Mouse (Mus musculus) limb, embryonic 14.5 days (tissue): ENCODE results near the gene Cfhr2. TPM values are rescaled to one million over a fixed set of nuclear protein-coding genes. Genes with fewer than 3 reads are reported as not detected.
"Not testable (repeated sequence)": the region's sequence is repeated elsewhere in the genome, so short reads cannot be mapped to it uniquely, and the experiment has no call there.

Experiments
- ATAC-seq: fragments of 200-750 bp; cut with Nextera tagmentation; 2 replicates; pipeline ENCODE4 v1.8.0; 2017; ENCODE audit warnings: low read depth, moderate number of reproducible peaks, moderate TSS enrichment; ENCODE audit not compliant: low FRiP score
- DNase-seq: peaks from one replicate; pipeline ENCODE4 v3.0.0-alpha.2; 2015; ENCODE audit warnings: low spot score
- H3K27ac ChIP-seq: fragments of 300-500 bp; sonication (generic); replicated peaks from 2 replicates; pipeline ENCODE4 v1.5.1; 2014; ENCODE audit warnings: low read depth, mild to moderate bottlenecking, low read length, moderate library complexity, mixed read lengths
- H3K27me3 ChIP-seq: fragments of 300-500 bp; sonication (generic); 2 replicates; pipeline ENCODE4 v1.6.1; 2014; ENCODE audit warnings: low read length, mixed read lengths; ENCODE audit not compliant: control insufficient read depth, insufficient read depth
- H3K36me3 ChIP-seq: fragments of 300-500 bp; sonication (generic); 2 replicates; pipeline ENCODE4 v1.6.1; 2014; ENCODE audit warnings: mild to moderate bottlenecking, low read length, moderate library complexity, mixed read lengths; ENCODE audit not compliant: control insufficient read depth, insufficient read depth
- H3K4me1 ChIP-seq: fragments of 300-500 bp; sonication (generic); 2 replicates; pipeline ENCODE4 v1.6.1; 2014; ENCODE audit warnings: antibody characterized with exemption, low read length, mixed read lengths; ENCODE audit not compliant: control insufficient read depth, insufficient read depth
- H3K4me2 ChIP-seq: fragments of 300-500 bp; sonication (generic); replicated peaks from 2 replicates; pipeline ENCODE4 v1.6.1; 2014; ENCODE audit warnings: low read depth, mild to moderate bottlenecking, low read length, moderate library complexity; ENCODE audit not compliant: severe bottlenecking
- H3K4me3 ChIP-seq: fragments of 300-500 bp; sonication (generic); replicated peaks from 2 replicates; pipeline ENCODE4 v1.5.1; 2014; ENCODE audit warnings: low read length
- H3K9ac ChIP-seq: fragments of 300-500 bp; sonication (generic); 2 replicates; pipeline ENCODE4 v1.6.1; 2014; ENCODE audit warnings: mild to moderate bottlenecking, low read depth, low read length, moderate library complexity; ENCODE audit not compliant: severe bottlenecking
- H3K9me3 ChIP-seq: fragments of 300-500 bp; sonication (generic); 2 replicates; pipeline ENCODE4 v1.6.1; 2016; ENCODE audit warnings: low read length; ENCODE audit not compliant: control insufficient read depth
- POLR2A ChIP-seq: fragments of 200-500 bp; IDR thresholded peaks from 2 replicates; pipeline ENCODE4 v1.8.0; 2012; ENCODE audit warnings: inconsistent platforms, mild to moderate bottlenecking, moderate library complexity, borderline replicate concordance; ENCODE audit not compliant: insufficient read depth, insufficient read length; ENCODE audit errors: extremely low read depth
- WGBS: fragments of 180-500 bp; shearing (Covaris S2); extraction: QIAGEN DNeasy Blood & Tissue Kit; methylation state at CpG from one replicate; pipeline ENCODE4 v1.1.7; 2014; 5-methylcytosine and 5-hydroxymethylcytosine counted together
- polyA plus RNA-seq, 2 experiments: library from polyadenylated mRNA; depleted of rRNA in 1 of 2; stranded (reverse) in 1 of 2; unstranded in 1 of 2; fragments of >200 nt; fragmentation: Nextera tagmentation in 1 of 2; extraction: Ambion mirVana in 1 of 2; gene quantifications; 2 replicates each; pipeline versions ENCODE4 v1.2.1 to v1.2.3; 2012 to 2014

Gene Cfhr2
- polyA plus RNA-seq, 2 experiments = 0.16 TPM; not detected in 1

DNA sequence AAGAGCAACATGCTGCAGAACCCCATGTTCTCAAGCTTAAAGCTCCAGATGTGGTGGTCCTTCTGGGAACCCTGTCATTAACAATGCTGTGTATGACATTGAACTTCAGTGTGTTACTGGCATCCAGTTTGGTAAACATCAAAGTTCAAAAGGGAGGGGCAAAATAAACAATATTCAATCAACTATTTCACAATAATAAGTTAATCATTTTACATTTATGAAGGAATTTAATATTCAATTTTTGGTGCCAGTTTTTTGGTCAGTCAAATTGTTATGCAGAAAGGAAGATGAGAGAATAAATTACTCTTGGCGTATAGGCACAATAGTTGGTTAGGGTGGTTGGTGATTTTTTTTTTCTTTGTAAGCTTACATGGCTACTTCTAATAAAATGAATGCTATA lies 77.4 kb downstream of the Cfhr2 start, which contains the start of gene Gm4788:
Gm4788 (minus strand) TSS at position 101 of the 400 bp plus-strand sequence.
- DNase-seq = no peak
- Histone ChIP-seq H3K9ac (no peak within 1 kb of the TSS), H3K36me3 (no peaks in the 10 kb centered on the region), H3K27me3 (no peaks in the 10 kb centered on the region), H3K4me1 (no peaks in the 10 kb centered on the region), H3K4me3 (no peak within 1 kb of the TSS), H3K4me2 (no peak within 1 kb of the TSS), H3K27ac (no peak within 1 kb of the TSS), H3K9me3 (no peaks in the 10 kb centered on the region)
- ATAC-seq = no peak
- WGBS = 97% methylated on average over 1 of the region's 1 CpGs
- TF ChIP-seq POLR2A = no peak

DNA sequence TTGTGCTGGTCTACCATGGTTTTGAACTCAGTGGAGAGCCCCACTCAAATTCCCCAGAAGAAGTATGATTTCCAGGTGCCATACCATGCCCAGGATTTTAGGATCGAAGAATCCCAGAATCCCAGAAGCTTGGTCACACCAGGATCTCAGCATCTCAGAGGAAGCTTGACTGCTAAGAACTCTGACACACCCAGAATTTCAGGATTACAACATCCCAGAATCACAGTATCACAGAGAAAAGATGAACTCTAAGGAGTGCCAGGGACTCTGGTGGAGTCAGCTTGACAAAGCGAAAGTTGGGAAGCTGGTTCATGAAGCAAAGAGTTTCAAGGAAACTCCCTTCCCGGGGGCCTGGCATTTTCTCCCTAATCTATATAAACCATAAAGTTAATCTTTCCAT lies 88.6 kb downstream of the Cfhr2 start:
- DNase-seq, H3K4me3 ChIP-seq, H3K27me3 ChIP-seq, H3K9ac ChIP-seq, H3K4me2 ChIP-seq, ATAC-seq, H3K9me3 ChIP-seq, H3K27ac ChIP-seq, H3K4me1 ChIP-seq, H3K36me3 ChIP-seq: not testable (repeated sequence)
- WGBS = 83% methylated on average over 3 of the region's 3 CpGs

Other genes starting within 250 kb of the Cfhr2 start
- gene Gm4788, start 77.5 kb downstream of the Cfhr2 start, polyA plus RNA-seq (2012; rRNA removed) = 0.01 TPM in 1 of 2 replicates, not detected in the other
- gene Gm4788, start 77.5 kb downstream of the Cfhr2 start, polyA plus RNA-seq (2014; fragmentation: Nextera tagmentation; extraction: Ambion mirVana) = not detected in 2 replicates